ENCODE assay signal across 9 mouse cellular contexts in genomic region chr17:11972550-11972949, GRCm38 (mm10).
DNase-seq lines count a peak whose midpoint lies in the region; ATAC-seq lines count a peak whose summit lies in the region.
"Had no signal": no experiment of that assay in that cellular context is flagged by ENCODE, and none has a peak within 500 bp of the region (broad histone marks: within the 10 kb centered on the region; RNA-seq: fewer than 3 reads in every experiment).

No protein-coding gene starts in this region.

- no peak overlapping the region for H3K4me3 ChIP-seq in embryonic facial prominence, embryonic 14.5 days (ENCODE audit: low read depth, low read length)
- no peak overlapping the region; the same call in 1 of the 2 replicates for H3K4me3 ChIP-seq in intestine, embryonic 16.5 days (ENCODE audit: low read length)

- 5% methylated on average over 9 of the region's 9 CpGs for WGBS in embryonic facial prominence, embryonic 14.5 days
- 7% methylated on average over 9 of the region's 9 CpGs for WGBS in intestine, embryonic 16.5 days

- no peaks in the 10 kb centered on the region for H3K36me3 ChIP-seq in embryonic facial prominence, embryonic 14.5 days (ENCODE audit: control insufficient read depth, insufficient read depth, low read length)
- H3K36me3 ChIP-seq in intestine, embryonic 16.5 days (ENCODE audit: control insufficient read depth, insufficient read depth, low read length) = no peaks in the 10 kb centered on the region

- H3K27me3 ChIP-seq in embryonic facial prominence, embryonic 14.5 days (replicated peaks; ENCODE audit: control insufficient read depth, insufficient read depth, low read length) = no peaks in the 10 kb centered on the region; the same call in 1 of the 2 replicates
- H3K27me3 ChIP-seq in intestine, embryonic 16.5 days (replicated peaks; ENCODE audit: control insufficient read depth, insufficient read depth, low read length) = no peaks in the 10 kb centered on the region

- peak overlapping the region; percentile 41; the same call in 1 of the 2 replicates for H3K4me2 ChIP-seq in embryonic facial prominence, embryonic 14.5 days (ENCODE audit: low read depth, low read length)
- 0 out of 2 replicates have a peak overlapping the region, but pooled peaks have one; percentile 30 for H3K4me2 ChIP-seq in intestine, embryonic 16.5 days (ENCODE audit: low read depth, low read length)

- peak; percentile 46 for DNase-seq in layer of hippocampus, adult 11-12 months (ENCODE audit: low spot score)
- no peak for DNase-seq in layer of hippocampus, adult 9-10 months (ENCODE audit: low spot score)
- DNase-seq in R1 (ENCODE audit: low read depth, low spot score) = peak; percentile 34
- peak; percentile 68 for DNase-seq in embryonic facial prominence, embryonic 14.5 days (ENCODE audit: low spot score)
- peak; percentile 69 for DNase-seq in retina, postnatal 1 day
- DNase-seq in testis, postnatal 14 days (ENCODE audit: low spot score) = no peak
- no peak for DNase-seq in natural killer cell, adult 2 months (ENCODE audit: low spot score in 2 of 2)

- H3K4me1 ChIP-seq in embryonic facial prominence, embryonic 14.5 days (ENCODE audit: control insufficient read depth, insufficient read depth, low read length) = no peaks in the 10 kb centered on the region
- no peaks in the 10 kb centered on the region for H3K4me1 ChIP-seq in intestine, embryonic 16.5 days (ENCODE audit: control insufficient read depth, insufficient read depth, low read length)

- H3K27ac ChIP-seq in embryonic facial prominence, embryonic 14.5 days (replicated peaks; ENCODE audit: low read depth, low read length) = no peak overlapping the region
- H3K27ac ChIP-seq in intestine, embryonic 16.5 days (ENCODE audit: low read length) = no peak overlapping the region
- H3K27ac ChIP-seq: macrophage had no signal

- H3K9ac ChIP-seq in embryonic facial prominence, embryonic 14.5 days (ENCODE audit: low read depth, low read length) = no peak overlapping the region
- no peak overlapping the region for H3K9ac ChIP-seq in intestine, embryonic 16.5 days (ENCODE audit: low read depth, low read length)

- ATAC-seq in embryonic facial prominence, embryonic 14.5 days (ENCODE audit: low read depth) = no peak
- no peak for ATAC-seq in intestine, embryonic 16.5 days

- no peaks in the 10 kb centered on the region for H3K9me3 ChIP-seq in embryonic facial prominence, embryonic 14.5 days (ENCODE audit: control insufficient read depth, low read length)
- no peaks in the 10 kb centered on the region for H3K9me3 ChIP-seq in intestine, embryonic 16.5 days (ENCODE audit: control insufficient read depth, low read length)

Comparison
In these comparisons a context has a peak if more than half of its experiments do, and no peak if none do; other contexts are left out.
1. DNase-seq: peak in layer of hippocampus, adult 11-12 months (single experiment), R1 (single experiment), embryonic facial prominence, embryonic 14.5 days (single experiment) and retina, postnatal 1 day (single experiment); none in layer of hippocampus, adult 9-10 months (single experiment), testis, postnatal 14 days (single experiment) and natural killer cell, adult 2 months (0 of 2).